Mouse (Mus musculus): ENCODE measurements around the gene Bcor. TPM values are rescaled to one million over a fixed set of nuclear protein-coding genes. Genes with fewer than 3 reads are reported as not detected.

Gene Bcor
- polyA plus RNA-seq, 1 experiment = 12.1 TPM

- Histone ChIP-seq H3ac (ENCODE audit: control insufficient read depth, insufficient read length) (no peak overlapping the region), H3K4me2 (ENCODE audit: low read depth) (no peak overlapping the region), H3K4me3 (no peak overlapping the region), H3K36me3 (ENCODE audit: control insufficient read depth, insufficient read depth) (no peaks in the 10 kb centered on the region), H3K79me2 (ENCODE audit: control insufficient read depth, insufficient read depth) (peaks cover 3% of the 10 kb centered on the region), H3K27me3 (ENCODE audit: control insufficient read depth, insufficient read depth, insufficient read length) (no peaks in the 10 kb centered on the region)
- TF ChIP-seq USF1 (IDR thresholded peaks at IDR 0.05; ENCODE audit: low read depth) = no peak
- TF ChIP-seq E2F4 (IDR thresholded peaks at IDR 0.05; ENCODE audit: insufficient read depth) = no peak
- TF ChIP-seq REST (IDR thresholded peaks at IDR 0.05; ENCODE audit: insufficient read depth, insufficient read length) = no peak
- no peak for TF ChIP-seq TCF12 (IDR thresholded peaks at IDR 0.05; ENCODE audit: insufficient read depth, poor library complexity, severe bottlenecking)
- TF ChIP-seq CEBPB (IDR thresholded peaks at IDR 0.05; ENCODE audit: insufficient read depth, poor library complexity, severe bottlenecking) = no peak
- no peak for TF ChIP-seq MYOD1 (IDR thresholded peaks at IDR 0.05; ENCODE audit: control insufficient read depth in 1 of 3, insufficient read length in 2 of 3, low read depth in 2 of 3)
- TF ChIP-seq MYOG (IDR thresholded peaks at IDR 0.05; ENCODE audit: control insufficient read depth in 1 of 3, insufficient read depth in 1 of 3, insufficient read length in 2 of 3, low read depth in 2 of 3) = no peak
- TF ChIP-seq TCF3 (IDR thresholded peaks at IDR 0.05; ENCODE audit: insufficient read length, low read depth) = no peak
- TF ChIP-seq SRF (IDR thresholded peaks at IDR 0.05; ENCODE audit: control insufficient read depth, insufficient read length, low read depth) = no peak
- TF ChIP-seq POLR2AphosphoS2 (IDR thresholded peaks at IDR 0.05; ENCODE audit: insufficient read length, low read depth) = no peak
- TF ChIP-seq POLR2A (IDR thresholded peaks at IDR 0.05; ENCODE audit: insufficient read length, low read depth) = no peak
- no peak for TF ChIP-seq MAX (IDR thresholded peaks at IDR 0.05; ENCODE audit: low read depth)
Measured at GRCm38 (mm10) chrX:12123687-12124087, 36.5 kb downstream of the Bcor start.

DNA sequence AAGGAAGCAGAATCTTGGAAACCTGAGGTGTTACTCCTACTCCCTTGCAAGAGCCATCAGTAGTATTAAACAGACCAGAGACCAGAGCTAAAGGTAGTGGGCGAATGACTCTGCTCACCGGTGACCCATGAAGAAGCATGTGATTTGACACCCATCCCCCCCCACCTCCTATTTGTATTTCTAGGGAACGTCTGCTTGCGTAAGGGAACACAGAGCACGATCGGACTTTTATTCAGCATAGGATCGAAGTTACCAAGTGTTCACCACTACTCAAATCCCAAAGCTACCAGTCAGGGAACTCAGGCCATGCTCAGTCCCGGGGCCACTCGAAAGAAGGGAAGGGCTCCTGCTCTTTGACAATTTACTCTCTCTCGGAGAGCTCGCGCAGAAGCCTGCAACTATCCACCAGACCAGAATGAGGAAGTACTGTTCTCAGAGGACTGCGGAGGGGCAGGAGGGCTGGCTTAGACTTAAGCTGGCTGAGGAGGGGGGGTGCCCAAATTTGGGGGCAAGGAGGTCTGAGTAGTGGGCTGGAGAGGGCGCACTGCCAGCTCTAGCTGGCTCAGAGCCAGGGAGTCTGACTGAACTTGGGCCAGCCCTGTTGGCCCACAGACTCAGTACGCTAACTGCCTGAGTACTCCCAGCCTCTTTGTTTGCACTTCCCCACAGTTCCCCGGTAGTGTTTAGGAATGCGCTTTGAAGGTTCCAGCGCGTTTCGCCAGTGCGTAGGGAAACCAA lies 37.4 kb downstream of the Bcor start:
- H3ac ChIP-seq (ENCODE audit: control insufficient read depth, insufficient read length) = no peak overlapping the region
- H3K4me3 ChIP-seq = no peak overlapping the region
- no peaks in the 10 kb centered on the region for H3K27me3 ChIP-seq (ENCODE audit: control insufficient read depth, insufficient read depth, insufficient read length)
- H3K4me2 ChIP-seq (ENCODE audit: low read depth) = no peak overlapping the region
- no peak for TF ChIP-seq SRF (IDR thresholded peaks at IDR 0.05; ENCODE audit: control insufficient read depth, insufficient read length, low read depth)
- no peak for TF ChIP-seq REST (IDR thresholded peaks at IDR 0.05; ENCODE audit: insufficient read depth, insufficient read length)
- H3K36me3 ChIP-seq (ENCODE audit: control insufficient read depth, insufficient read depth) = no peaks in the 10 kb centered on the region
- H3K79me2 ChIP-seq (ENCODE audit: control insufficient read depth, insufficient read depth) = peaks cover 3% of the 10 kb centered on the region

DNA sequence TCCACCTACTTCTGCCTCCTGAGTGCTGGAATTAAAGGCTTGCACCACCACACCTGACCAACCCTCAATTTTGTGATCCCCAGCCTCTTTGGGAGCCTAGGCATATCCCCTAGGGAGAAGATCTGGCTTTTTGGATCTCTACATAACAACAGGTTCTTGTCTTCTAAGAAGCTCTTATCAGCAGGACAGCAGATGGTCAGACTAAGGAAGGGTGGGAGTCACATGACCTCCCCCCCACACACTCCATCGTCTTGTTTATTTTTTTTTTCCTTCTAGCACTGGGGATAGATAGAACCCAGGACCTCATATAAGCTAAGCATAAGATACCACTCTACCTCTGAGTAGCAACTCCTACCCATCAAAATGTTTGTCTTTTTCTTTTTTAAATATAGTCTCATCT lies 40.7 kb downstream of the Bcor start:
- Histone ChIP-seq H3ac (ENCODE audit: control insufficient read depth, insufficient read length) (no peak overlapping the region), H3K4me3 (no peak overlapping the region), H3K36me3 (ENCODE audit: control insufficient read depth, insufficient read depth) (no peaks in the 10 kb centered on the region), H3K4me2 (ENCODE audit: low read depth) (no peak overlapping the region), H3K27me3 (ENCODE audit: control insufficient read depth, insufficient read depth, insufficient read length) (no peaks in the 10 kb centered on the region), H3K79me2 (ENCODE audit: control insufficient read depth, insufficient read depth) (peaks cover 3% of the 10 kb centered on the region)
- TF ChIP-seq REST (IDR thresholded peaks at IDR 0.05; ENCODE audit: insufficient read depth, insufficient read length) (no peak), POLR2A (IDR thresholded peaks at IDR 0.05; ENCODE audit: insufficient read length, low read depth) (no peak), POLR2AphosphoS2 (IDR thresholded peaks at IDR 0.05; ENCODE audit: insufficient read length, low read depth) (no peak)

DNA sequence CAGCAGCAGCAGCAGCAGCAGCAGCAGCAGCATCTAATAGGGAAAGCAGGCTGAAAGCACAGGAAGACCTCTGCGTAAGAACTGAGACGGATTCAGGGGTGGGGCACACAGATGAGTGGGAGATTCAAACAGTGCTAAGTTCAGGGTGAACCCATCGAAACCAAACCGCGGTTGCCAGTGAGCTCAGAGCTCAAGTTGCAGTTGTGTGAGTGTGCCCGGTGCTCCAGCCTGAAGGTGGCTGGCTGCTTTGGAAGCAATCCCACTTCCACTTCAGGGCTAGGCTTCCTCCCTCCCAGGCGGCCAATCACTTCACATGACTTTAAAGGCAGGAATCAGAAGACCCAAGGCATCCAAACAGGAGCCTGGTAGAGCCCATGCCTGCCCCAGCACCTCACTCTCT lies 44.0 kb downstream of the Bcor start:
- peaks cover 8% of the 10 kb centered on the region for H3K79me2 ChIP-seq (ENCODE audit: control insufficient read depth, insufficient read depth)
- H3K27me3 ChIP-seq (ENCODE audit: control insufficient read depth, insufficient read depth, insufficient read length) = no peaks in the 10 kb centered on the region
- H3K4me2 ChIP-seq (ENCODE audit: low read depth) = peak overlapping the region; percentile 41
- peak; percentile 48 for TF ChIP-seq E2F4 (IDR thresholded peaks at IDR 0.05; ENCODE audit: insufficient read depth)
- TF ChIP-seq POLR2AphosphoS2 (IDR thresholded peaks at IDR 0.05; ENCODE audit: insufficient read length, low read depth) = no peak
- H3ac ChIP-seq (ENCODE audit: control insufficient read depth, insufficient read length) = no peak overlapping the region
- no peak overlapping the region for H3K4me3 ChIP-seq
- no peaks in the 10 kb centered on the region for H3K36me3 ChIP-seq (ENCODE audit: control insufficient read depth, insufficient read depth)

GRCm38 (mm10) chrX:12112166-12112565 lies 48.0 kb downstream of the Bcor start:
- Histone ChIP-seq H3ac (ENCODE audit: control insufficient read depth, insufficient read length) (no peak overlapping the region), H3K27me3 (ENCODE audit: control insufficient read depth, insufficient read depth, insufficient read length) (no peaks in the 10 kb centered on the region), H3K4me3 (no peak overlapping the region), H3K36me3 (ENCODE audit: control insufficient read depth, insufficient read depth) (no peaks in the 10 kb centered on the region), H3K79me2 (ENCODE audit: control insufficient read depth, insufficient read depth) (peaks cover 16% of the 10 kb centered on the region), H3K4me2 (ENCODE audit: low read depth) (peak overlapping the region; percentile 27)
- no peak for TF ChIP-seq POLR2AphosphoS2 (IDR thresholded peaks at IDR 0.05; ENCODE audit: insufficient read length, low read depth)
- TF ChIP-seq CEBPB (IDR thresholded peaks at IDR 0.05; ENCODE audit: insufficient read depth, poor library complexity, severe bottlenecking) = no peak
- no peak for TF ChIP-seq MYOD1 (IDR thresholded peaks at IDR 0.05; ENCODE audit: control insufficient read depth in 1 of 3, insufficient read length in 2 of 3, low read depth in 2 of 3)
- TF ChIP-seq MAX (IDR thresholded peaks at IDR 0.05; ENCODE audit: low read depth) = no peak
- TF ChIP-seq SRF (IDR thresholded peaks at IDR 0.05; ENCODE audit: control insufficient read depth, insufficient read length, low read depth) = no peak
- no peak for TF ChIP-seq REST (IDR thresholded peaks at IDR 0.05; ENCODE audit: insufficient read depth, insufficient read length)
- no peak for TF ChIP-seq E2F4 (IDR thresholded peaks at IDR 0.05; ENCODE audit: insufficient read depth)
- no peak for TF ChIP-seq MYOG (IDR thresholded peaks at IDR 0.05; ENCODE audit: control insufficient read depth in 1 of 3, insufficient read depth in 1 of 3, insufficient read length in 2 of 3, low read depth in 2 of 3)
- TF ChIP-seq TCF3 (IDR thresholded peaks at IDR 0.05; ENCODE audit: insufficient read length, low read depth) = no peak
- no peak for TF ChIP-seq USF1 (IDR thresholded peaks at IDR 0.05; ENCODE audit: low read depth)
- TF ChIP-seq POLR2A (IDR thresholded peaks at IDR 0.05; ENCODE audit: insufficient read length, low read depth) = no peak
- no peak for TF ChIP-seq TCF12 (IDR thresholded peaks at IDR 0.05; ENCODE audit: insufficient read depth, poor library complexity, severe bottlenecking)

All from myocyte (in vitro differentiated cells).